Mouse (Mus musculus) embryonic facial prominence, embryonic 14.5 days (tissue): ENCODE results near the gene Eya3. TPM values are rescaled to one million over a fixed set of nuclear protein-coding genes. Genes with fewer than 3 reads are reported as not detected.

Source experiments
- polyA plus RNA-seq: library from polyadenylated mRNA; unstranded; fragments of >200 nt; fragmentation: Nextera tagmentation; extraction: Ambion mirVana; gene quantifications from 2 replicates; pipeline ENCODE4 v1.2.1, GENCODE M21; 2014

Gene Eya3
- polyA plus RNA-seq, 1 experiment from 2014 or later = 25.5 TPM

Other genes with a start within 250 kb of the Eya3 start
- gene Phactr4, start 216.5 kb upstream of the Eya3 start, polyA plus RNA-seq = 18.2 and 18.6 TPM in 2 replicates
- 6.6 and 8.5 TPM in 2 replicates for gene Med18, start 175.1 kb upstream of the Eya3 start, polyA plus RNA-seq
- 6.2 and 6.4 TPM in 2 replicates for gene Sesn2, start 128.5 kb upstream of the Eya3 start, polyA plus RNA-seq
- 984 and 996 TPM in 2 replicates for gene Atpif1, start 105.3 kb upstream of the Eya3 start, polyA plus RNA-seq
- 133 and 136 TPM in 2 replicates for gene Dnajc8, start 103.4 kb upstream of the Eya3 start, polyA plus RNA-seq
- gene Ptafr, start 74.9 kb upstream of the Eya3 start, polyA plus RNA-seq = 0.55 and 0.58 TPM in 2 replicates
- 6.9 and 9.4 TPM in 2 replicates for gene Xkr8, start 93.6 kb downstream of the Eya3 start, polyA plus RNA-seq
- gene Smpdl3b, start 118.3 kb downstream of the Eya3 start, polyA plus RNA-seq = 6.7 and 7.9 TPM in 2 replicates
- 94.9 and 109 TPM in 2 replicates for gene Rpa2, start 129.3 kb downstream of the Eya3 start, polyA plus RNA-seq
- 1.3 and 2.1 TPM in 2 replicates for gene Themis2, start 157.4 kb downstream of the Eya3 start, polyA plus RNA-seq
- gene Ppp1r8, start 204.2 kb downstream of the Eya3 start, polyA plus RNA-seq = 61.3 and 67.9 TPM in 2 replicates
- 69.2 and 73.2 TPM in 2 replicates for gene Stx12, start 245.5 kb downstream of the Eya3 start, polyA plus RNA-seq